Mouse (Mus musculus) heart, adult 2 months (tissue): ENCODE results near the gene Rabepk. TPM values are rescaled to one million over a fixed set of nuclear protein-coding genes. Genes with fewer than 3 reads are reported as not detected.

ENCODE experiments used
- DNase-seq, 2 experiments: peaks; one replicate each; pipeline ENCODE4 v3.0.0; 2021
- H3K27ac ChIP-seq: fragments of 200-600 bp; 2 replicates; pipeline ENCODE4 v1.8.1; 2022
- H3K27me3 ChIP-seq: fragments of 200-500 bp; 2 replicates; pipeline ENCODE4 v1.6.1; 2012; ENCODE audit warnings: mild to moderate bottlenecking, low read length, inconsistent platforms, mixed read lengths; ENCODE audit not compliant: control insufficient read depth, insufficient read depth
- H3K36me3 ChIP-seq: fragments of 200-500 bp; 2 replicates; pipeline ENCODE4 v1.6.1; 2012; ENCODE audit warnings: low read length, inconsistent platforms; ENCODE audit not compliant: control insufficient read depth, insufficient read depth
- H3K4me1 ChIP-seq: fragments of 200-500 bp; 2 replicates; pipeline ENCODE4 v1.6.1; 2011; ENCODE audit warnings: low read length; ENCODE audit not compliant: control insufficient read depth, insufficient read depth
- H3K4me3 ChIP-seq: fragments of 200-600 bp; 2 replicates; pipeline ENCODE4 v1.8.1; 2022
- H3K79me2 ChIP-seq: fragments of 200-500 bp; replicated peaks from 2 replicates; pipeline ENCODE4 v1.6.1; 2012; ENCODE audit warnings: mild to moderate bottlenecking, inconsistent platforms, low read length, moderate library complexity, mixed read lengths; ENCODE audit not compliant: control insufficient read depth, insufficient read depth
- H3K9ac ChIP-seq: fragments of 200-500 bp; 2 replicates; pipeline ENCODE4 v1.6.1; 2012; ENCODE audit warnings: low read depth, mild to moderate bottlenecking, control low read depth, inconsistent platforms, low read length, mixed read lengths
- CTCF ChIP-seq: fragments of 200-600 bp; IDR thresholded peaks from 2 replicates; pipeline ENCODE4 v1.8.1; 2022; ENCODE audit warnings: antibody characterized with exemption, mild to moderate bottlenecking, moderate library complexity
- EP300 ChIP-seq: fragments of 200-500 bp; IDR thresholded peaks from 2 replicates; pipeline ENCODE4 v1.6.1; 2011; ENCODE audit warnings: low read depth, low read length, control low read depth; ENCODE audit not compliant: insufficient read depth
- POLR2A ChIP-seq: fragments of 200-500 bp; IDR thresholded peaks from 2 replicates; pipeline ENCODE4 v1.6.1; 2011; ENCODE audit warnings: mild to moderate bottlenecking, low read depth, low read length, control low read depth; ENCODE audit not compliant: insufficient read depth
- WGBS: fragments of 180-500 bp; shearing (Covaris S2); methylation state at CpG from one replicate; pipeline ENCODE4 v1.1.7; 2018; 5-methylcytosine and 5-hydroxymethylcytosine counted together
- intact Hi-C: fragments of 180-260 bp; cut with DNase I; formaldehyde crosslinking; loops from one replicate; pipeline ENCODE4 v1.15.1; 2025
- polyA plus RNA-seq: library from polyadenylated mRNA; depleted of rRNA; stranded (reverse); fragments of >200 nt; gene quantifications from 2 replicates; pipeline ENCODE4 v1.2.3, GENCODE M21; 2012
- total RNA-seq, 2 experiments: library from RNA; stranded (reverse); gene quantifications; 2 replicates each; pipeline ENCODE4 v1.2.3; 2021

Rabepk gene
- total and polyA plus RNA-seq, 3 experiments = 12.1 to 19.3 (median 13.3) TPM

- peaks cover 3% of the 10 kb centered on the region; the same call in 1 of the 2 replicates for H3K79me2 ChIP-seq
- no peak for DNase-seq
- H3K27me3 ChIP-seq = no peaks in the 10 kb centered on the region
- TF ChIP-seq POLR2A = no peak
- no peak for TF ChIP-seq EP300
- no peak for TF ChIP-seq CTCF
- peaks cover 7% of the 10 kb centered on the region for H3K36me3 ChIP-seq
- intact Hi-C loops = no loop called here
- H3K9ac ChIP-seq = no peak overlapping the region
- peaks cover 2% of the 10 kb centered on the region for H3K4me1 ChIP-seq
- no peak overlapping the region for H3K27ac ChIP-seq
- 17% methylated on average over 2 of the region's 2 CpGs for WGBS
- H3K4me3 ChIP-seq = no peak overlapping the region
Observed at GRCm38 (mm10) chr2:34750245-34750644, 49.5 kb downstream of the Rabepk start.

- Histone ChIP-seq H3K79me2 (peaks cover 3% of the 10 kb centered on the region; the same call in 1 of the 2 replicates), H3K4me1 (peaks cover 2% of the 10 kb centered on the region), H3K9ac (no peak overlapping the region), H3K4me3 (no peak overlapping the region), H3K36me3 (peaks cover 7% of the 10 kb centered on the region), H3K27ac (no peak overlapping the region), H3K27me3 (no peaks in the 10 kb centered on the region)
- no peak for TF ChIP-seq CTCF
- 77% methylated on average over 4 of the region's 4 CpGs for WGBS
- intact Hi-C loops = no loop called here
- DNase-seq = no peak
Observed at GRCm38 (mm10) chr2:34748479-34748878, 51.2 kb downstream of the Rabepk start.

GRCm38 (mm10) chr2:34745673-34746072, 54.0 kb downstream of the Rabepk start:
- H3K4me1 ChIP-seq = peaks cover 3% of the 10 kb centered on the region
- no peak overlapping the region for H3K4me3 ChIP-seq
- H3K27me3 ChIP-seq = no peaks in the 10 kb centered on the region
- H3K9ac ChIP-seq = no peak overlapping the region
- intact Hi-C loops = no loop called here
- H3K27ac ChIP-seq = no peak overlapping the region
- H3K79me2 ChIP-seq = peaks cover 5% of the 10 kb centered on the region; the same call in 1 of the 2 replicates
- TF ChIP-seq POLR2A (no peak), EP300 (no peak), CTCF (no peak)
- H3K36me3 ChIP-seq = peaks cover 8% of the 10 kb centered on the region
- DNase-seq = no peak
- 79% methylated on average over 2 of the region's 2 CpGs for WGBS

GRCm38 (mm10) chr2:34744476-34744875, 55.2 kb downstream of the Rabepk start:
- intact Hi-C loops = no loop called here
- H3K36me3 ChIP-seq = peaks cover 6% of the 10 kb centered on the region
- 94% methylated on average over 8 of the region's 8 CpGs for WGBS
- H3K27me3 ChIP-seq = no peaks in the 10 kb centered on the region
- no peak overlapping the region for H3K27ac ChIP-seq
- TF ChIP-seq EP300 (no peak), POLR2A (no peak), CTCF (no peak)
- no peak overlapping the region for H3K9ac ChIP-seq
- H3K4me3 ChIP-seq = no peak overlapping the region
- peaks cover 5% of the 10 kb centered on the region; the same call in 1 of the 2 replicates for H3K79me2 ChIP-seq
- DNase-seq = no peak
- peaks cover 3% of the 10 kb centered on the region for H3K4me1 ChIP-seq

GRCm38 (mm10) chr2:34742675-34743074, 57.0 kb downstream of the Rabepk start:
- no peaks in the 10 kb centered on the region for H3K27me3 ChIP-seq
- TF ChIP-seq EP300 = no peak
- TF ChIP-seq CTCF = no peak
- TF ChIP-seq POLR2A = no peak
- DNase-seq = no peak
- peaks cover 6% of the 10 kb centered on the region for H3K4me1 ChIP-seq
- no peak overlapping the region for H3K4me3 ChIP-seq
- peaks cover 3% of the 10 kb centered on the region; the same call in 1 of the 2 replicates for H3K79me2 ChIP-seq
- intact Hi-C loops = no loop called here
- WGBS = 70% methylated on average over 8 of the region's 8 CpGs
- H3K9ac ChIP-seq = no peak overlapping the region
- H3K36me3 ChIP-seq = peaks cover 6% of the 10 kb centered on the region
- no peak overlapping the region for H3K27ac ChIP-seq

GRCm38 (mm10) chr2:34741390-34742159, 58.1 kb downstream of the Rabepk start:
- H3K4me3 ChIP-seq = no peak overlapping the region
- H3K27me3 ChIP-seq = no peaks in the 10 kb centered on the region
- peaks cover 6% of the 10 kb centered on the region for H3K36me3 ChIP-seq
- H3K27ac ChIP-seq = no peak overlapping the region
- TF ChIP-seq CTCF (no peak), EP300 (no peak), POLR2A (no peak)
- no peak for DNase-seq
- H3K9ac ChIP-seq = no peak overlapping the region
- H3K4me1 ChIP-seq = peaks cover 6% of the 10 kb centered on the region
- peaks cover 5% of the 10 kb centered on the region for H3K79me2 ChIP-seq
- 81% methylated on average over 12 of the region's 12 CpGs for WGBS
- intact Hi-C loops = no loop called here
